Mouse (Mus musculus) liver, embryonic 11.5 days (tissue): ENCODE data around the gene Ppm1l. TPM values are rescaled to one million over a fixed set of nuclear protein-coding genes. Genes with fewer than 3 reads are reported as not detected.
"Not testable (repeated sequence)": the region's sequence is repeated elsewhere in the genome, so short reads cannot be mapped to it uniquely, and the experiment has no call there.

ENCODE experiments used
- ATAC-seq: fragments of 200-750 bp; cut with Nextera tagmentation; replicated peaks from 2 replicates; pipeline ENCODE4 v1.8.0; 2017; ENCODE audit warnings: moderate number of reproducible peaks, mild to moderate bottlenecking, moderate TSS enrichment, moderate library complexity; ENCODE audit not compliant: low FRiP score
- DNase-seq: peaks from one replicate; pipeline ENCODE4 v3.0.0-alpha.2; 2017; ENCODE audit warnings: low spot score
- H3K27ac ChIP-seq: fragments of 300-500 bp; sonication (generic); 2 replicates; pipeline ENCODE4 v1.5.1; 2014; ENCODE audit warnings: mild to moderate bottlenecking, low read depth, low read length, control low read depth
- H3K27me3 ChIP-seq: fragments of 300-500 bp; sonication (generic); replicated peaks from 2 replicates; pipeline ENCODE4 v1.6.1; 2014; ENCODE audit warnings: low read length, mixed read lengths; ENCODE audit not compliant: control insufficient read depth, insufficient read depth
- H3K36me3 ChIP-seq: fragments of 300-500 bp; sonication (generic); 2 replicates; pipeline ENCODE4 v1.6.1; 2014; ENCODE audit warnings: mild to moderate bottlenecking, low read length, moderate library complexity, mixed read lengths; ENCODE audit not compliant: control insufficient read depth, insufficient read depth
- H3K4me1 ChIP-seq: fragments of 300-500 bp; sonication (generic); replicated peaks from 2 replicates; pipeline ENCODE4 v1.6.1; 2014; ENCODE audit warnings: low read length, mixed read lengths; ENCODE audit not compliant: control insufficient read depth, insufficient read depth
- H3K4me2 ChIP-seq: fragments of 300-500 bp; sonication (generic); 2 replicates; pipeline ENCODE4 v1.6.1; 2014; ENCODE audit warnings: mild to moderate bottlenecking, control low read depth, moderate library complexity
- H3K4me3 ChIP-seq: fragments of 300-500 bp; sonication (generic); 2 replicates; pipeline ENCODE4 v1.5.1; 2014; ENCODE audit warnings: low read depth, low read length, control low read depth
- H3K9ac ChIP-seq: fragments of 300-500 bp; sonication (generic); 2 replicates; pipeline ENCODE4 v1.6.1; 2014; ENCODE audit warnings: low read depth, low read length, control low read depth
- H3K9me3 ChIP-seq: fragments of 300-500 bp; sonication (generic); 2 replicates; pipeline ENCODE4 v1.6.1; 2016; ENCODE audit warnings: low read length, inconsistent platforms, mixed read lengths; ENCODE audit not compliant: control insufficient read depth
- WGBS: fragments of 180-500 bp; shearing (Covaris S2); extraction: QIAGEN DNeasy Blood & Tissue Kit; methylation state at CpG from one replicate; pipeline ENCODE4 v1.1.7; 2014; 5-methylcytosine and 5-hydroxymethylcytosine counted together
- polyA plus RNA-seq: library from polyadenylated mRNA; unstranded; fragments of >200 nt; fragmentation: Nextera tagmentation; extraction: Ambion mirVana; gene quantifications from 2 replicates; pipeline ENCODE4 v1.2.1, GENCODE M21; 2014

Ppm1l gene
- polyA plus RNA-seq, 1 experiment from 2014 or later: 8.2 TPM

GRCm38 (mm10) chr3:69372731-69373130 lies 56.1 kb downstream of the Ppm1l start:
- 73% methylated on average over 3 of the region's 3 CpGs for WGBS
- Histone ChIP-seq H3K27me3 (no peaks in the 10 kb centered on the region), H3K4me3 (no peak overlapping the region)

GRCm38 (mm10) chr3:69373544-69374306 lies 57.1 kb downstream of the Ppm1l start:
- ATAC-seq (no peak), DNase-seq (no peak)
- no peak overlapping the region for H3K4me2 ChIP-seq
- H3K36me3 ChIP-seq: no peaks in the 10 kb centered on the region
- no peaks in the 10 kb centered on the region for H3K4me1 ChIP-seq
- no peak overlapping the region for H3K27ac ChIP-seq
- H3K9ac ChIP-seq: no peak overlapping the region
- no peak overlapping the region for H3K4me3 ChIP-seq
- WGBS: 68% methylated on average over 10 of the region's 10 CpGs
- H3K9me3 ChIP-seq: no peaks in the 10 kb centered on the region
- no peaks in the 10 kb centered on the region for H3K27me3 ChIP-seq

More at GRCm38 (mm10) chr3:69372731-69373130, 56.1 kb downstream of the Ppm1l start:
- H3K9me3 ChIP-seq: no peaks in the 10 kb centered on the region
- no peak overlapping the region for H3K27ac ChIP-seq
- no peak overlapping the region for H3K9ac ChIP-seq
- H3K4me2 ChIP-seq: no peak overlapping the region
- H3K4me1 ChIP-seq: no peaks in the 10 kb centered on the region
- ATAC-seq: no peak
- no peak for DNase-seq
- no peaks in the 10 kb centered on the region for H3K36me3 ChIP-seq

- H3K4me2 ChIP-seq: no peak overlapping the region
- no peak for ATAC-seq
- no peaks in the 10 kb centered on the region for H3K27me3 ChIP-seq
- H3K9ac ChIP-seq: no peak overlapping the region
- 71% methylated on average over 5 of the region's 5 CpGs for WGBS
- no peaks in the 10 kb centered on the region for H3K4me1 ChIP-seq
- no peaks in the 10 kb centered on the region for H3K36me3 ChIP-seq
- H3K4me3 ChIP-seq: no peak overlapping the region
- no peaks in the 10 kb centered on the region for H3K9me3 ChIP-seq
- H3K27ac ChIP-seq: no peak overlapping the region
- no peak for DNase-seq
These were observed 57.9 kb downstream of the Ppm1l start for GRCm38 (mm10) chr3:69374538-69374937.

- Histone ChIP-seq H3K4me3 (no peak overlapping the region), H3K4me1 (no peaks in the 10 kb centered on the region), H3K4me2 (no peak overlapping the region), H3K9ac (no peak overlapping the region), H3K9me3 (no peaks in the 10 kb centered on the region), H3K27me3 (no peaks in the 10 kb centered on the region), H3K36me3 (no peaks in the 10 kb centered on the region), H3K27ac (no peak overlapping the region)
- WGBS: 86% methylated on average over 5 of the region's 5 CpGs
- no peak for ATAC-seq
- DNase-seq: no peak
These were observed 58.3 kb downstream of the Ppm1l start for GRCm38 (mm10) chr3:69374983-69375382.

GRCm38 (mm10) chr3:69381213-69381612 lies 64.6 kb downstream of the Ppm1l start:
- Histone ChIP-seq H3K4me1 (no peaks in the 10 kb centered on the region), H3K27me3 (no peaks in the 10 kb centered on the region), H3K9ac (no peak overlapping the region), H3K36me3 (no peaks in the 10 kb centered on the region), H3K27ac (no peak overlapping the region), H3K4me2 (no peak overlapping the region), H3K4me3 (no peak overlapping the region), H3K9me3 (no peaks in the 10 kb centered on the region)
- WGBS: 94% methylated on average over 4 of the region's 4 CpGs
- DNase-seq (no peak), ATAC-seq (no peak)

GRCm38 (mm10) chr3:69391834-69392233 lies 75.2 kb downstream of the Ppm1l start:
- not testable (repeated sequence) for H3K9me3 ChIP-seq, H3K4me1 ChIP-seq, H3K36me3 ChIP-seq, ATAC-seq, H3K27ac ChIP-seq, H3K4me3 ChIP-seq, H3K27me3 ChIP-seq, H3K9ac ChIP-seq, DNase-seq, H3K4me2 ChIP-seq
- WGBS: 79% methylated on average over 10 of the region's 10 CpGs

- 74% methylated on average over 5 of the region's 5 CpGs for WGBS
These were observed 75.6 kb downstream of the Ppm1l start for GRCm38 (mm10) chr3:69392298-69392697.

GRCm38 (mm10) chr3:69393079-69393478 lies 76.4 kb downstream of the Ppm1l start:
- Histone ChIP-seq H3K9me3 (no peaks in the 10 kb centered on the region), H3K4me3 (no peak overlapping the region), H3K27ac (no peak overlapping the region), H3K36me3 (no peaks in the 10 kb centered on the region), H3K4me1 (no peaks in the 10 kb centered on the region), H3K27me3 (no peaks in the 10 kb centered on the region), H3K9ac (no peak overlapping the region), H3K4me2 (no peak overlapping the region)
- DNase-seq (no peak), ATAC-seq (no peak)
- 89% methylated on average over 9 of the region's 9 CpGs for WGBS

More at GRCm38 (mm10) chr3:69392298-69392697, 75.6 kb downstream of the Ppm1l start:
- H3K27ac ChIP-seq: no peak overlapping the region
- H3K27me3 ChIP-seq: no peaks in the 10 kb centered on the region
- H3K4me1 ChIP-seq: no peaks in the 10 kb centered on the region
- DNase-seq (no peak), ATAC-seq (no peak)
- no peak overlapping the region for H3K4me3 ChIP-seq
- H3K4me2 ChIP-seq: no peak overlapping the region
- H3K9me3 ChIP-seq: no peaks in the 10 kb centered on the region
- no peaks in the 10 kb centered on the region for H3K36me3 ChIP-seq
- no peak overlapping the region for H3K9ac ChIP-seq

- Histone ChIP-seq H3K27ac (no peak overlapping the region), H3K36me3 (no peaks in the 10 kb centered on the region), H3K27me3 (no peaks in the 10 kb centered on the region), H3K9me3 (no peaks in the 10 kb centered on the region), H3K4me3 (no peak overlapping the region), H3K4me1 (no peaks in the 10 kb centered on the region), H3K9ac (no peak overlapping the region), H3K4me2 (no peak overlapping the region)
- 79% methylated on average over 3 of the region's 3 CpGs for WGBS
- DNase-seq: no peak
- ATAC-seq: no peak
These were observed 77.3 kb downstream of the Ppm1l start for GRCm38 (mm10) chr3:69393991-69394390.
